Mouse (Mus musculus) bone marrow macrophage, adult 2 months (primary cell): Measurements from ENCODE around the gene Exoc2. TPM values are rescaled to one million over a fixed set of nuclear protein-coding genes. Genes with fewer than 3 reads are reported as not detected.

Experiments
- H3K27ac ChIP-seq: 2 replicates; pipeline ENCODE4 v1.5.1; 2012; ENCODE audit warnings: low read depth, low read length; ENCODE audit not compliant: insufficient read depth
- H3K4me1 ChIP-seq: 2 replicates; pipeline ENCODE4 v1.6.1; 2012; ENCODE audit warnings: low read length; ENCODE audit not compliant: control insufficient read depth, insufficient read depth
- H3K4me3 ChIP-seq: 2 replicates; pipeline ENCODE4 v1.5.1; 2012; ENCODE audit warnings: mild to moderate bottlenecking, low read length, moderate library complexity; ENCODE audit not compliant: insufficient read depth
- CTCF ChIP-seq: IDR thresholded peaks from 2 replicates; pipeline ENCODE4 v1.5.1; 2012; ENCODE audit warnings: low read depth, mild to moderate bottlenecking, low read length, moderate library complexity
- POLR2A ChIP-seq: IDR thresholded peaks from 2 replicates; pipeline ENCODE4 v1.6.1; 2012; ENCODE audit warnings: mild to moderate bottlenecking, low read depth, low read length, borderline replicate concordance
- polyA plus RNA-seq: library from polyadenylated mRNA; stranded (reverse); fragments of >200 nt; gene quantifications from 2 replicates; pipeline ENCODE4 v1.2.4, GENCODE M21; 2012; ENCODE audit not compliant: missing spikeins, insufficient read depth, insufficient read length

Gene Exoc2
- polyA plus RNA-seq, 1 experiment, result 29.5 TPM

DNA sequence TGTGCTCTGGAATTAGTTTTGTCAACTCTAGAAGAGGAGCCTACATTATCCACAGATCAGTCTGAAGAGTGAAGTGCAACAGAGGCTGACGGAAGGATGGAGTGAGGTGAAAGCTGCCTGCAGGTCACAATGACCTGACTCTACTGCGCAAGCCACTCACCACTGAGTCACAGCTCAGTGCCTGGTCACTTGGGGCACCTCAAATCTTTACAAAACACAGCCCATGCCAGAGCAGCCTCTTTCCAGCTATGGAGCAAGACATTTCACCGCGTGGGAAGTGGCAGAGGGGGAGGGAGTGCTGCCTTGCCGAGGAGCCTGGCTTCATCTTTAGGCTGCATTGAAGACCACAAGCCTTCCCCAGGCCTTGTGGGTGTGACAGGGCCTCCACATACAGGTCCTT, 159.6 kb downstream of the Exoc2 start:
- TF ChIP-seq CTCF (no peak), POLR2A (no peak)
- no peak overlapping the region for H3K4me3 ChIP-seq
- H3K27ac ChIP-seq, result no peak overlapping the region
- peaks cover 8% of the 10 kb centered on the region for H3K4me1 ChIP-seq

DNA sequence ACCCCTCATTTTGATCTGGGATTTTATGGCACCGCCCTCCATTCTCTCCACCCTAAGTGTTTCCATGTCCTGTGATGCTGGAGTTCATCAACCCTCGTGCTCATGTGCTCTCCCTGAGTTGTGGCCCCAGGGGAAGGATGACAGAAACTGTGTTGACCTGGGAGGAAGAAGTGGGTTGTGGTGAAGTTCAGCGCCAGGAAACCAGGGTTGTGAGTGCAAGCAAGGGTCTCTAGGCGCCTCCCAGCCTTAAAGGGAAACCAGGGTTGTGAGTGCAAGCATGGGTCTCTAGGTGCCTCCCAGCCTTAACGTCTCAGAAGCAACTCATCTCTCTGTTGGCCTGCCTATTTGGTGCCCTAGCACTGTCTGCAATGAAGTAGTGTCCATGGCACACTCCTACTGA, 160.4 kb downstream of the Exoc2 start:
- Histone ChIP-seq H3K27ac (no peak overlapping the region), H3K4me1 (peaks cover 8% of the 10 kb centered on the region), H3K4me3 (no peak overlapping the region)
- TF ChIP-seq POLR2A (no peak), CTCF (no peak)

- H3K4me3 ChIP-seq, result no peak overlapping the region
- peaks cover 5% of the 10 kb centered on the region for H3K4me1 ChIP-seq
- TF ChIP-seq POLR2A (no peak), CTCF (no peak)
- no peak overlapping the region for H3K27ac ChIP-seq
These were observed 164.7 kb downstream of the Exoc2 start for GRCm38 (mm10) chr13:30809240-30809639.

GRCm38 (mm10) chr13:30802336-30802955, 171.4 kb downstream of the Exoc2 start:
- no peak overlapping the region for H3K27ac ChIP-seq
- H3K4me1 ChIP-seq, result peaks cover 2% of the 10 kb centered on the region; the same call in 1 of the 2 replicates
- TF ChIP-seq POLR2A (no peak), CTCF (no peak)

GRCm38 (mm10) chr13:30801886-30802285, 172.0 kb downstream of the Exoc2 start:
- H3K4me1 ChIP-seq, result peaks cover 2% of the 10 kb centered on the region; the same call in 1 of the 2 replicates
- H3K27ac ChIP-seq, result no peak overlapping the region
- H3K4me3 ChIP-seq, result no peak overlapping the region
- TF ChIP-seq POLR2A (no peak), CTCF (no peak)

More at GRCm38 (mm10) chr13:30802336-30802955, 171.4 kb downstream of the Exoc2 start:
- no peak overlapping the region for H3K4me3 ChIP-seq

- TF ChIP-seq CTCF, result no peak
- no peak for TF ChIP-seq POLR2A
- H3K4me1 ChIP-seq, result peaks cover 24% of the 10 kb centered on the region
- no peak overlapping the region for H3K4me3 ChIP-seq
- no peak overlapping the region for H3K27ac ChIP-seq
These were observed 177.9 kb downstream of the Exoc2 start for GRCm38 (mm10) chr13:30795960-30796359.

- H3K27ac ChIP-seq, result no peak overlapping the region
- no peak overlapping the region for H3K4me3 ChIP-seq
- peaks cover 21% of the 10 kb centered on the region for H3K4me1 ChIP-seq
- TF ChIP-seq CTCF (no peak), POLR2A (no peak)
These were observed 180.3 kb downstream of the Exoc2 start for GRCm38 (mm10) chr13:30793616-30794015.

- H3K27ac ChIP-seq, result no peak overlapping the region
- H3K4me3 ChIP-seq, result no peak overlapping the region
- no peak for TF ChIP-seq CTCF
- no peak for TF ChIP-seq POLR2A
- H3K4me1 ChIP-seq, result peaks cover 23% of the 10 kb centered on the region
These were observed 180.7 kb downstream of the Exoc2 start for GRCm38 (mm10) chr13:30793196-30793595.

GRCm38 (mm10) chr13:30792741-30793140, 181.2 kb downstream of the Exoc2 start:
- TF ChIP-seq CTCF (no peak), POLR2A (no peak)
- H3K4me1 ChIP-seq, result peaks cover 28% of the 10 kb centered on the region
- H3K27ac ChIP-seq, result no peak overlapping the region
- no peak overlapping the region for H3K4me3 ChIP-seq

DNA sequence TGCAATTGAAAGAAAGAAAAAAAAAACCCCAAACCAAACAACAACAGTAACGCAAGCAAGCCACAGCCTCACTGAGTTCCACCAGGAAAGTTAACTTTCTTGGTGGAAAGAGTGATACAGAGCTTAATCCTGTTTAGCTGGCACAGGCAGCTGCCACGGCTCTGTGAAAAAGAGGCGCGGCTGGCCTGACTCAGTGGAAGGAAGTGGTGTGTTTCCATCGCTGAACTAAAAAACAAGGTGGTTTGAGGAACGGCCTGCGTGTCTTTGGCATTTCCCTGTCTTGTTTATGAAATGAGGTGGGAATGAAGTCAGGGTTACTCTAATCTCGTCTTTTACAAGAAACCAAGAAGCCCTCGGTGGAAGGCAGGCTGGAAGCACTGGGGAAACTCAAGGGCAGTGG, 181.6 kb downstream of the Exoc2 start:
- Histone ChIP-seq H3K4me3 (no peak overlapping the region), H3K4me1 (peaks cover 30% of the 10 kb centered on the region), H3K27ac (no peak overlapping the region)
- no peak for TF ChIP-seq POLR2A
- TF ChIP-seq CTCF, result no peak

- Histone ChIP-seq H3K27ac (no peak overlapping the region), H3K4me3 (no peak overlapping the region), H3K4me1 (peaks cover 52% of the 10 kb centered on the region)
- TF ChIP-seq CTCF, result no peak
- TF ChIP-seq POLR2A, result no peak
These were observed 183.9 kb downstream of the Exoc2 start for GRCm38 (mm10) chr13:30790016-30790415.
